Mouse (Mus musculus) urinary bladder, postnatal 14 days (tissue): Measurements from ENCODE around the gene Dbndd2.

ENCODE experiments used
- DNase-seq: peaks from one replicate; pipeline ENCODE4 v3.0.0; 2021; ENCODE audit warnings: low spot score

Dbndd2 gene

GRCm38 (mm10) chr2:164453887-164454500 lies 31.9 kb upstream of the Dbndd2 start:
- DNase-seq = no peak

GRCm38 (mm10) chr2:164454846-164455245 lies 31.1 kb upstream of the Dbndd2 start:
- DNase-seq = peak; percentile 83

- DNase-seq = no peak
These were observed 30.3 kb upstream of the Dbndd2 start for GRCm38 (mm10) chr2:164455421-164456190.

GRCm38 (mm10) chr2:164456413-164456812 lies 29.5 kb upstream of the Dbndd2 start:
- no peak for DNase-seq

- DNase-seq = no peak
These were observed 29.0 kb upstream of the Dbndd2 start, which contains the start of gene Sys1 for GRCm38 (mm10) chr2:164456864-164457300. Gene Sys1 (plus strand): TSS chr2:164456964.

- DNase-seq = no peak
These were observed 28.0 kb upstream of the Dbndd2 start for GRCm38 (mm10) chr2:164457942-164458341.

- no peak for DNase-seq
These were observed 27.4 kb upstream of the Dbndd2 start for GRCm38 (mm10) chr2:164458535-164458934.

- peak; percentile 96 for DNase-seq
These were observed 25.0 kb upstream of the Dbndd2 start, which contains the start of gene Gm20458 for GRCm38 (mm10) chr2:164460745-164461551. Gene Gm20458 (plus strand): TSS chr2:164460967.

GRCm38 (mm10) chr2:164465161-164465560 lies 20.7 kb upstream of the Dbndd2 start:
- DNase-seq = no peak

- DNase-seq = no peak
These were observed 19.1 kb upstream of the Dbndd2 start for GRCm38 (mm10) chr2:164466787-164467186.

- peak; percentile 74 for DNase-seq
These were observed 15.7 kb upstream of the Dbndd2 start for GRCm38 (mm10) chr2:164470254-164470653.

- no peak for DNase-seq
These were observed 12.3 kb upstream of the Dbndd2 start, which contains the start of gene Trp53tg5 for GRCm38 (mm10) chr2:164473624-164474023. Gene Trp53tg5 (minus strand): TSS chr2:164473724.

- peak; percentile 75 for DNase-seq
These were observed 580 bp downstream of the Dbndd2 start for GRCm38 (mm10) chr2:164486258-164487114.

GRCm38 (mm10) chr2:164487115-164487527 lies 1.2 kb downstream of the Dbndd2 start:
- DNase-seq = no peak

GRCm38 (mm10) chr2:164487812-164488211 lies 1.9 kb downstream of the Dbndd2 start:
- no peak for DNase-seq

GRCm38 (mm10) chr2:164494126-164494525 lies 8.2 kb downstream of the Dbndd2 start:
- no peak for DNase-seq

- no peak for DNase-seq
These were observed 10.4 kb downstream of the Dbndd2 start for GRCm38 (mm10) chr2:164496331-164496730.

- DNase-seq = peak; percentile 89
These were observed 11.2 kb downstream of the Dbndd2 start, which contains the start of gene Pigt for GRCm38 (mm10) chr2:164496847-164497690. Gene Pigt (plus strand): TSS chr2:164497520.

GRCm38 (mm10) chr2:164497691-164498268 lies 11.9 kb downstream of the Dbndd2 start:
- no peak for DNase-seq

GRCm38 (mm10) chr2:164499317-164499716 lies 13.4 kb downstream of the Dbndd2 start:
- DNase-seq = no peak
